Mouse (Mus musculus) liver, embryonic 13.5 days (tissue): ENCODE results near the gene Pcp2. TPM values are rescaled to one million over a fixed set of nuclear protein-coding genes. Genes with fewer than 3 reads are reported as not detected.
A peak's percentile ranks its signal among the peaks of the same experiment; 100 is the strongest.

Experiments used
- ATAC-seq: fragments of 200-750 bp; cut with Nextera tagmentation; 2 replicates; pipeline ENCODE4 v1.8.0; 2017; ENCODE audit warnings: low read depth, mild to moderate bottlenecking, moderate number of reproducible peaks, moderate library complexity
- DNase-seq: peaks from one replicate; pipeline ENCODE4 v3.0.0; 2022
- H3K27ac ChIP-seq: fragments of 300-500 bp; sonication (generic); 2 replicates; pipeline ENCODE4 v1.5.1; 2015; ENCODE audit warnings: moderate library complexity, mild to moderate bottlenecking, inconsistent platforms
- H3K27me3 ChIP-seq: fragments of 300-500 bp; sonication (generic); 2 replicates; pipeline ENCODE4 v1.6.1; 2015; ENCODE audit warnings: mild to moderate bottlenecking, inconsistent platforms
- H3K36me3 ChIP-seq: fragments of 300-500 bp; sonication (generic); 2 replicates; pipeline ENCODE4 v1.6.1; 2015; ENCODE audit warnings: mild to moderate bottlenecking, inconsistent platforms
- H3K4me1 ChIP-seq: fragments of 300-500 bp; sonication (generic); replicated peaks from 2 replicates; pipeline ENCODE4 v1.6.1; 2015; ENCODE audit warnings: inconsistent platforms
- H3K4me2 ChIP-seq: fragments of 300-500 bp; sonication (generic); 2 replicates; pipeline ENCODE4 v1.6.1; 2015; ENCODE audit warnings: inconsistent platforms, mild to moderate bottlenecking, moderate library complexity
- H3K4me3 ChIP-seq: fragments of 300-500 bp; sonication (generic); replicated peaks from 2 replicates; pipeline ENCODE4 v1.5.1; 2015; ENCODE audit warnings: mild to moderate bottlenecking, inconsistent platforms
- H3K9ac ChIP-seq: fragments of 300-500 bp; sonication (generic); 2 replicates; pipeline ENCODE4 v1.6.1; 2015; ENCODE audit warnings: mild to moderate bottlenecking, inconsistent platforms
- H3K9me3 ChIP-seq: fragments of 300-500 bp; sonication (generic); replicated peaks from 2 replicates; pipeline ENCODE4 v1.6.1; 2016; ENCODE audit warnings: inconsistent platforms
- WGBS: fragments of 180-500 bp; shearing (Covaris S2); methylation state at CpG from one replicate; pipeline ENCODE4 v1.1.7; 2015; ENCODE audit not compliant: insufficient replicate concordance; 5-methylcytosine and 5-hydroxymethylcytosine counted together
- polyA plus RNA-seq: library from polyadenylated mRNA; unstranded; fragments of >200 nt; fragmentation: Nextera tagmentation; extraction: Ambion mirVana; gene quantifications from 2 replicates; pipeline ENCODE4 v1.2.1, GENCODE M21; 2015

The Pcp2 gene
- not detected in 2 replicates for polyA plus RNA-seq

DNA sequence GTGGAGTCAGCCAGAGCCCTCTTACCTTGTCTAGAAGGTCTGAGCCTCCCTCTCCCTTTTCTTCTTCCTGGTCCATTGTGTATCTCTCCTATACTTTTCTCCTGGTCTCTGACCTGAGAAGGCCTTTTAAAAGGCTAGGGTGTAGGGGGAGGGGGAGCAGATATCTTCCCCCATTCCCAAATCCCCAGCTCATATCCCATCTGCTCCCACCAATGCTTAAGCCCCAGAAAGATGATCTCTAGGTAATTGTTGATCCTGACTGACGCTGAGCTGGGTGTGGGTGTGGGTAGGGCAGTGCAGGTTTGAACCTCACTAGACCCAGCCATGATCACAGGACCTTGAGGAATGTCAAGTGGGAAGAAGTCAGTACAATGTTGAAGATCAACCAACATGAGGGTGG, at the start of gene Pcp2:
Pcp2 (minus strand) TSS at position 101 of the 400 bp plus-strand sequence.
- H3K4me1 ChIP-seq = peaks cover 16% of the 10 kb centered on the region
- ATAC-seq = no peak
- no peak within 1 kb of the TSS for H3K9ac ChIP-seq
- H3K27me3 ChIP-seq = 0 out of 2 replicates have a peak, but pooled peaks cover 8% of the 10 kb centered on the region
- H3K9me3 ChIP-seq = no peaks in the 10 kb centered on the region
- H3K27ac ChIP-seq = no peak within 1 kb of the TSS
- H3K36me3 ChIP-seq = peaks cover 8% of the 10 kb centered on the region; the same call in 1 of the 2 replicates
- H3K4me2 ChIP-seq = no peak within 1 kb of the TSS
- WGBS = 54% methylated on average over 1 of the region's 1 CpGs
- no peak within 1 kb of the TSS for H3K4me3 ChIP-seq
- DNase-seq = no peak

DNA sequence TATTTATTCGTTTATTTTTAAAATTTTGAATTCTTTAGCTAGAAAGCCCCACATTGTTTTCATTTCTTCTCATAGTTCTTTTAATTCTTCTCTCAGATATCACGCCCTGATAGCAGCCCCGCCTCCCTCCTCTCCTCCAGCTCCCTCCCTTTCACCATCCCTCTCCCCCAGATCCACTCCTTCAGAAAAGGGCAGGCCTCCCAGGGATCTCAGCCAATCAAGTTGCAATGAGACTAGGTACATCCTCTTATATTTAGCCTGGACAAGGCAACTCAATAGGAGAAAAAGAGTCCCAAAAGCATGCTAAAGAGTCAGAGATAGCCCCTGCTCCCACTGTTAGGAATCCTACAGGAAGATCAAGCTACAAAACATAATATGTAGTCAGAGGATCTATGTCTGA, 49.3 kb upstream of the Pcp2 start:
- DNase-seq = no peak
- Histone ChIP-seq H3K36me3 (peaks cover 12% of the 10 kb centered on the region), H3K9ac (no peak overlapping the region), H3K4me2 (no peak overlapping the region), H3K4me3 (no peak overlapping the region), H3K27ac (no peak overlapping the region), H3K4me1 (peaks cover 33% of the 10 kb centered on the region), H3K9me3 (no peaks in the 10 kb centered on the region), H3K27me3 (no peaks in the 10 kb centered on the region)
- no peak for ATAC-seq
- 51% methylated on average over 3 of the region's 3 CpGs for WGBS

DNA sequence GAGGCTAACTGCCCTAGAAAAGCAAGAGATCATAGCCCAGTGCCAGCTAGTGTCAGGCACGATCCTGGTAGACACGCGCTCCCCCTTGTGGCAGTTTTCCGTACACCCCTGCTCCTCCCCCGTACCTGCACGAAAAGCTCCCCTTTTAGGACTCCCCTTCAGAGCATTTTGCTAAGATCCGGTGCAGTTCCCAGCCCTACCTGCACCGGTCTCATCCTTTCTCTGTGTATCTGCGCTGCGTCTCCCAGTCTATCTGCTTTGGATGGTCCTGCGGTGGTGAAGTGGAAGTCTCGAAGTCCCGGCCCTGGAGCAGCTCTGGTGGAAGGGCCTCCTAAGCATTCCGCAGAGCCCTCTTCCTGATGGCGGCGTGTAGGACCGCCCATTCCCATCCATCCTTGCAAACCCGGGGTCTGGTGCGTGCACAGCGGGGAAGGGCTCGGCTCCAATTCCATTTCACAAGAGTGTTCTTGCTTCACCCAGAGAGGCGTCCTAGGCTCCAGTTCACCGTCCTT, 46.7 kb upstream of the Pcp2 start, which contains the start of gene Fcor:
Fcor (minus strand) TSS at position 383 of the 512 bp plus-strand sequence.
- peaks cover 16% of the 10 kb centered on the region for H3K4me1 ChIP-seq
- no peaks in the 10 kb centered on the region for H3K9me3 ChIP-seq
- H3K4me2 ChIP-seq = peak within 1 kb of the TSS; percentile 70
- no peaks in the 10 kb centered on the region for H3K36me3 ChIP-seq
- no peak within 1 kb of the TSS for H3K27ac ChIP-seq
- peak within 1 kb of the TSS; percentile 63 for H3K9ac ChIP-seq
- ATAC-seq (peak; percentile 57), DNase-seq (peak; percentile 68)
- under 1% methylated on average over 23 of the region's 23 CpGs for WGBS
- H3K4me3 ChIP-seq = peak within 1 kb of the TSS; percentile 58
- H3K27me3 ChIP-seq = no peaks in the 10 kb centered on the region

DNA sequence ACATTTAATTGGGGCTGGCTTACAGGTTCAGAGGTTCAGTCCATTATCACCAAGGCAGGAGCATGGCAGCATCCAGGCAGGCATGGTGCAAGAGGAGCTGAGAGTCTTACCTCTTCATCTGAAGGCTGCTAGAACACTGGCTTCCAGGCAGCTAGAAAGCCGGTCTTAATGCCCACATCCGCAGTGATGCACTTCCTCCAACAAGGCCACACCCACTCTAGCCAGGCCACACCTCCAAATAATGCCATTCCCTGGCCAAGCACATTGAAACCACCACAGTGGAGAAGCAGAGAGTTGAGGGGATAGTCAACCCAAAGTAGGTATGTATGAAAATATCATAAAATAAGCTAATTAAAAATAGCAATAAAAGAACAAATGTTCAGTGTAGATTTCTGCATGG, 45.0 kb upstream of the Pcp2 start:
- H3K36me3 ChIP-seq = no peaks in the 10 kb centered on the region
- H3K9ac ChIP-seq = no peak overlapping the region
- ATAC-seq (no peak), DNase-seq (no peak)
- WGBS = 37% methylated on average over 2 of the region's 2 CpGs
- no peak overlapping the region for H3K4me3 ChIP-seq
- H3K27ac ChIP-seq = no peak overlapping the region
- peaks cover 8% of the 10 kb centered on the region for H3K4me1 ChIP-seq
- no peak overlapping the region for H3K4me2 ChIP-seq
- H3K9me3 ChIP-seq = no peaks in the 10 kb centered on the region
- H3K27me3 ChIP-seq = no peaks in the 10 kb centered on the region

DNA sequence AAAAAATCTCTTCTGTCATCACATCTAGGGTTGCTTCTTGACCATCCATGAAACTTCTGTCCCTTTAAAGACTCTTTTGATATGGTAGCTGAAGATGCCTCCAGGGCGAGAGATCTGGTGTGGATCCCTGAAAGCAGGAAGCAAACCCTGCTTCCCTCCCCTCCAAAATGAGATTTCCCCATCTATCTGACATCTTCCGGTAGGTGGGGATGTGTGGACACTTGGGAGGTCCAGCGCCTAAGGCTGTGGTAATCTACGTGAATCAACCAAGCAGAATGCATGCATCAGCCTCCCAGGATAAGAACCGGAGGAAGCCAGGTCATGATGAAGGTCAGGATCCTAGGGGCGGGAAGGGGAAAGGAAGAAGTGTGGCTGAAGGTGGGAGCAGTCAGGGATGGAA, 40.2 kb upstream of the Pcp2 start, which contains the start of gene Mcemp1:
Mcemp1 (plus strand) TSS at position 248 of the 400 bp plus-strand sequence.
- no peak within 1 kb of the TSS for H3K4me2 ChIP-seq
- no peak within 1 kb of the TSS for H3K9ac ChIP-seq
- H3K36me3 ChIP-seq = no peaks in the 10 kb centered on the region
- no peak within 1 kb of the TSS for H3K4me3 ChIP-seq
- 61% methylated on average over 6 of the region's 6 CpGs for WGBS
- H3K27me3 ChIP-seq = no peaks in the 10 kb centered on the region
- no peak within 1 kb of the TSS for H3K27ac ChIP-seq
- H3K9me3 ChIP-seq = no peaks in the 10 kb centered on the region
- DNase-seq (no peak), ATAC-seq (no peak)
- no peaks in the 10 kb centered on the region for H3K4me1 ChIP-seq

DNA sequence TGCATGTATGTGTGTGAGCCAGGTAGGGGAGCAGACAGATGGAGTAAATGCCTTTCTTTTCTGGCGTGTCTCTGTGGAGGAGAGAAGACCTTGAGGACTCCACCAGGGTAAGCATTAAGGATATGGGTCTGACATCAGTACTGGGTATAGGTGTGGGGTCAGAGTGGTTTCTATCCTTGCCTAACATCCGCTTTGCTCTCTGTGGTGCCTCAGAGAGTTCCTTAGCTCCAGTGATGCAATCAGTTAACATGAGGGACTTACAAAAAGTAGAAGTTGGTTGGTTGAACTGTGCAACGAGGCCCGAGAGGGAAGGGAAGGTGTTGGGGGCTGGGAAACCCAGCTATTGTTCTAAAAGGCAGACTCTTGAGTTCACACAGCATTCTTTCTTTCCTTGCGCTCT, 39.1 kb upstream of the Pcp2 start:
- H3K27ac ChIP-seq = no peak overlapping the region
- no peaks in the 10 kb centered on the region for H3K9me3 ChIP-seq
- DNase-seq (no peak), ATAC-seq (peak; percentile 65)
- no peak overlapping the region for H3K9ac ChIP-seq
- no peak overlapping the region for H3K4me3 ChIP-seq
- H3K36me3 ChIP-seq = no peaks in the 10 kb centered on the region
- no peak overlapping the region for H3K4me2 ChIP-seq
- no peaks in the 10 kb centered on the region for H3K4me1 ChIP-seq
- no peaks in the 10 kb centered on the region for H3K27me3 ChIP-seq
- WGBS = 21% methylated on average over 5 of the region's 5 CpGs

DNA sequence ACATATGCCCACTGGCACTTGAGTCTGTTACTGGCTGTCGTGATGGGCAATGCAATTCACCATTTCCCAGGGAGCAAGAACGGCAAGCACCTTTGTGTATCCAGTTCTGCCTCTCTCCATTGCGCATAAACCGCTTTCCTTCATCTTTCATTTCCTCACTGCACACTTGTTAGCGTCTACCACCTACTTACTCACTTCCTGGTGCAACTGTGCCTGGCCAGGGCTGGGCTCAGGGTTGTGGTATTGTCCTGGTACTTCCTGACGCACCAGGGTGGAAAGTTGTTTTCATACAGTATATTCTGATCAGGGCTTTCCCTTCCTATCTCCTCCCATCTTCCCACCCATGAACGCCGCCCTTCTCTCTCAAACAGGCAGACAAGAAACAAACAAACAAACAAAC, 35.5 kb upstream of the Pcp2 start:
- Histone ChIP-seq H3K4me1 (no peaks in the 10 kb centered on the region), H3K36me3 (no peaks in the 10 kb centered on the region), H3K4me2 (no peak overlapping the region), H3K27ac (no peak overlapping the region), H3K9ac (no peak overlapping the region), H3K4me3 (no peak overlapping the region), H3K27me3 (no peaks in the 10 kb centered on the region), H3K9me3 (no peaks in the 10 kb centered on the region)
- DNase-seq (no peak), ATAC-seq (no peak)
- WGBS = 41% methylated on average over 8 of the region's 8 CpGs

DNA sequence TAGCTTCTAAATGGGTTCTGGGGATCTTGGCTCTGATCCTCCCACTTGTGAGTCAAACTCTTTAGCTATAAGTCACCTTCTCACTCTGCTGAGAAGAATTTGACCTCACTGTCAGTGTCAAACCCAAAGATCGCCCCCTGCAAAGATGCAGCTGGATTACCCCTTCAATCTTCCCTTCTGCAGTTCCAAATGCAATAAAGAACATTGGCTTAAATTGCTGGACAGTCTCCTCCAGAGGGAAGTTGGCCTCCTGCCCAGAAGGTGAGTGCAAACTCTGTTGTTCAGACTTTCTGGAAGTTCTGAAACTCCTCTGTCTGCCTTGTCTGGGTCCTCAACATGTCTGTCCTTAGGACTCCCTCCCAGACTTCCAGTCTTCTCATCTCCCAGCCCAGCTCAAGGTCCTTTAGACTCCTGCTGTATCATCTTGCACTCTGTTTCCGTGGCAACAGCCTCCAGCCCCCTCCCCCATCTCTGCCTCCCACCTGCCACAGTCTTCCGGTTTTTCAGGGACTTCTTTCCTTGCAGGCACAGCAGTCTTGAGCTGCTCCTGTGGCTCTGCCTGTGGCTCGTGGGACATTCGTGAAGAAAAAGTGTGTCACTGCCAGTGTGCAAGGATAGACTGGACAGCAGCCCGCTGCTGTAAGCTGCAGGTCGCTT, 31.5 kb upstream of the Pcp2 start:
- Histone ChIP-seq H3K27me3 (0 out of 2 replicates have a peak, but pooled peaks cover 4% of the 10 kb centered on the region), H3K4me3 (no peak overlapping the region), H3K4me1 (no peaks in the 10 kb centered on the region), H3K36me3 (no peaks in the 10 kb centered on the region), H3K9ac (no peak overlapping the region), H3K27ac (no peak overlapping the region), H3K4me2 (no peak overlapping the region), H3K9me3 (no peaks in the 10 kb centered on the region)
- ATAC-seq = no peak
- 22% methylated on average over 7 of the region's 7 CpGs for WGBS
- DNase-seq = no peak

DNA sequence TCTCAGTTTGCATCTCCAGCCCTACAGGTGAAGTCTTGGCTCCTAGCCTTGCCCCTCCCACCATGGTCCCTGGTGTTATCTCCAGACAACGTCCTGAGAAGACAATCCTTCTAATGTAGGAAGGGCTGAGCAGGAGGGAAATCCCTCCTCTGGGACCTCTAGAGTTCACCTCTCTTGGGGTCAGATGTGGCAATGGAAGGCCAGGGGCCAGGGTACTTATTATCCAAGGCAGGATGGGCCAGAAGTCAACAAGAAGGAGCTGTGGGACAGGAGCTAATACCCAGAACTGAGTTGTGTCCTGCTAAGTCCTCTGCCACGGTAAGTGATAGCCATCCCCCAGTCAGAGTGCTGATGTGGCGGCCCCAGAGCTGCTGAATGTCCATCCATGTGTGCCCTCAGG, 30.2 kb upstream of the Pcp2 start, which contains the start of gene Retn:
Retn (plus strand) TSS at position 245 of the 400 bp plus-strand sequence.
- H3K36me3 ChIP-seq = no peaks in the 10 kb centered on the region
- no peak within 1 kb of the TSS for H3K27ac ChIP-seq
- H3K4me3 ChIP-seq = no peak within 1 kb of the TSS
- H3K9ac ChIP-seq = no peak within 1 kb of the TSS
- H3K4me1 ChIP-seq = no peaks in the 10 kb centered on the region
- WGBS = 39% methylated on average over 3 of the region's 3 CpGs
- DNase-seq = no peak
- H3K9me3 ChIP-seq = no peaks in the 10 kb centered on the region
- no peak for ATAC-seq
- 0 out of 2 replicates have a peak, but pooled peaks cover 4% of the 10 kb centered on the region for H3K27me3 ChIP-seq
- H3K4me2 ChIP-seq = no peak within 1 kb of the TSS

DNA sequence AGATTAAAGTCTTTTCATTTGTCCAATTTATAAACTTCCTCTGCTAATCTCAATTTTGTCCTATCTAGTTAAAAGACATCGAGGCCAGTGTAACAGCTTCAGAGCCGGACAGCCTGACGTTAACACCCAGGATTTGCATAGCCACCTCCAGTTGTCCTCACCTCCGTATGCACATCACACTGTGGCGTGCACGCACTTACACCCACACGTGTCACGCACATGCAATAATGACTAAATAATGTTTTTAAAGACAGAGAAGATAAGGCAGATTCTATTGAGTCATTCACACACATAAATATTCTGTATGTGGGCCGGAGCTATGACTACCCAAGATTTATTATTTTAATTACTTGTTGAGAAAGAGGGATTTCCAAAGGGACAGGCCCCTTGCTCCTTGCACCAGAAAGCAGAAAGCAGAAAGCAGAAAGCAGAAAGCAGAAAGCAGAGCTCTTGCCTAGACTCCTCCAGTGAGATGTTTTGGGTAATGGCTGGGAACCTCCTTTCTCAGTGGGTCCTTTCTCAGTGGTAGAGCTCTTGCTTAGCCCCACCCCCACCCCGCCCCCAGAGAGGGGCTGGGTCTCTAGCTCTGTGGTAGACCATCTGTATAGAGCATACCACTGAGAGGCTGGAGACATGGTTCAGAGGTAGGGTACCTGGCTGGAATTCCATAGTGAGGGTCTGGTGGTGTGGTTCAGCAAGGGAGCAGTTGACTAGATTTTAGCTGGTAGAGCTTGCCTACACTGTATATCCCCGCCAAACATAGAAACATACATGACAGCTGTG, 29.6 kb upstream of the Pcp2 start:
- Histone ChIP-seq H3K4me3 (no peak overlapping the region), H3K36me3 (no peaks in the 10 kb centered on the region), H3K27me3 (0 out of 2 replicates have a peak, but pooled peaks cover 4% of the 10 kb centered on the region), H3K27ac (no peak overlapping the region), H3K4me2 (no peak overlapping the region), H3K9me3 (no peaks in the 10 kb centered on the region), H3K4me1 (no peaks in the 10 kb centered on the region), H3K9ac (no peak overlapping the region)
- no peak for DNase-seq
- ATAC-seq = no peak
- 66% methylated on average over 11 of the region's 11 CpGs for WGBS

DNA sequence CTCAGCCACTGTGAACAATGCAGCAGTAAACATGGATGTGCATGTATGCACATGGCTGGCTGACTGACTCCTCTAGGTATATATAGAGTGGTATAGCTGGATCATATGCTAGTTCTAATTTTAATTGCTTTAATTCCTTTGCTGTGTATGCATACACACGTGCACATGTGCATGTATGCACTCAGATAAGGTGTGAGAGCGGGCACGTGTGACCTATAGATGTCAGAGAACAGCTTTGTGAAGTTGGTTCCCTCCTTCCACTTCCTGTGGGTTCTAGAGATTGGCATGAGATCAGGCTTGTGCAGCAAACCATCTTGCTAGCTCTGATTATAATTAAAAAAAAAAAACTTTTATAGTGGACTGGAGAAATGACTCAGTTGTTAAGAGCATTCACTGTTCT, 27.5 kb upstream of the Pcp2 start:
- H3K36me3 ChIP-seq = no peaks in the 10 kb centered on the region
- H3K4me2 ChIP-seq = no peak overlapping the region
- WGBS = 26% methylated on average over 3 of the region's 3 CpGs
- 0 out of 2 replicates have a peak, but pooled peaks cover 4% of the 10 kb centered on the region for H3K27me3 ChIP-seq
- no peak overlapping the region for H3K9ac ChIP-seq
- H3K4me1 ChIP-seq = no peaks in the 10 kb centered on the region
- no peak overlapping the region for H3K27ac ChIP-seq
- no peak overlapping the region for H3K4me3 ChIP-seq
- no peak for ATAC-seq
- DNase-seq = no peak
- no peaks in the 10 kb centered on the region for H3K9me3 ChIP-seq
